Mouse (Mus musculus) midbrain, embryonic 16.5 days (tissue): ENCODE measurements around the gene Bik. TPM values are rescaled to one million over a fixed set of nuclear protein-coding genes. Genes with fewer than 3 reads are reported as not detected.

Experiments used
- ATAC-seq: fragments of 200-750 bp; cut with Nextera tagmentation; 2 replicates; pipeline ENCODE4 v1.8.0; 2017; ENCODE audit warnings: moderate TSS enrichment
- H3K27ac ChIP-seq: fragments of 300-500 bp; sonication (generic); 2 replicates; pipeline ENCODE4 v1.5.1; 2014; ENCODE audit warnings: mild to moderate bottlenecking, low read length, mixed read lengths
- H3K27me3 ChIP-seq: fragments of 300-500 bp; sonication (generic); 2 replicates; pipeline ENCODE4 v1.6.1; 2014; ENCODE audit warnings: low read depth, low read length, mixed read lengths; ENCODE audit not compliant: control insufficient read depth, insufficient read depth
- H3K36me3 ChIP-seq: fragments of 300-500 bp; sonication (generic); 2 replicates; pipeline ENCODE4 v1.6.1; 2014; ENCODE audit warnings: mild to moderate bottlenecking, low read length, moderate library complexity, mixed read lengths; ENCODE audit not compliant: control insufficient read depth, insufficient read depth
- H3K4me1 ChIP-seq: fragments of 300-500 bp; sonication (generic); 2 replicates; pipeline ENCODE4 v1.6.1; 2014; ENCODE audit warnings: mild to moderate bottlenecking, low read length, mixed read lengths; ENCODE audit not compliant: control insufficient read depth, insufficient read depth
- H3K4me2 ChIP-seq: fragments of 300-500 bp; sonication (generic); 2 replicates; pipeline ENCODE4 v1.6.1; 2014; ENCODE audit warnings: mild to moderate bottlenecking, low read length, mixed read lengths
- H3K4me3 ChIP-seq: fragments of 300-500 bp; sonication (generic); 2 replicates; pipeline ENCODE4 v1.5.1; 2014; ENCODE audit warnings: low read depth, mild to moderate bottlenecking, low read length, moderate library complexity, mixed read lengths
- H3K9ac ChIP-seq: fragments of 300-500 bp; sonication (generic); 2 replicates; pipeline ENCODE4 v1.6.1; 2014; ENCODE audit warnings: low read depth, low read length, mixed read lengths
- H3K9me3 ChIP-seq: fragments of 300-500 bp; sonication (generic); replicated peaks from 2 replicates; pipeline ENCODE4 v1.6.1; 2014; ENCODE audit warnings: mild to moderate bottlenecking, low read length, mixed read lengths; ENCODE audit not compliant: control insufficient read depth, poor library complexity, severe bottlenecking
- WGBS: fragments of 180-500 bp; shearing (Covaris S2); extraction: QIAGEN DNeasy Blood & Tissue Kit; methylation state at CpG from one replicate; pipeline ENCODE4 v1.1.7; 2014; 5-methylcytosine and 5-hydroxymethylcytosine counted together
- polyA plus RNA-seq: library from polyadenylated mRNA; unstranded; fragments of >200 nt; fragmentation: Nextera tagmentation; extraction: Ambion mirVana; gene quantifications from 2 replicates; pipeline ENCODE4 v1.2.1, GENCODE M21; 2015

Bik gene
- polyA plus RNA-seq, 1 experiment from 2014 or later = 0.26 TPM

DNA sequence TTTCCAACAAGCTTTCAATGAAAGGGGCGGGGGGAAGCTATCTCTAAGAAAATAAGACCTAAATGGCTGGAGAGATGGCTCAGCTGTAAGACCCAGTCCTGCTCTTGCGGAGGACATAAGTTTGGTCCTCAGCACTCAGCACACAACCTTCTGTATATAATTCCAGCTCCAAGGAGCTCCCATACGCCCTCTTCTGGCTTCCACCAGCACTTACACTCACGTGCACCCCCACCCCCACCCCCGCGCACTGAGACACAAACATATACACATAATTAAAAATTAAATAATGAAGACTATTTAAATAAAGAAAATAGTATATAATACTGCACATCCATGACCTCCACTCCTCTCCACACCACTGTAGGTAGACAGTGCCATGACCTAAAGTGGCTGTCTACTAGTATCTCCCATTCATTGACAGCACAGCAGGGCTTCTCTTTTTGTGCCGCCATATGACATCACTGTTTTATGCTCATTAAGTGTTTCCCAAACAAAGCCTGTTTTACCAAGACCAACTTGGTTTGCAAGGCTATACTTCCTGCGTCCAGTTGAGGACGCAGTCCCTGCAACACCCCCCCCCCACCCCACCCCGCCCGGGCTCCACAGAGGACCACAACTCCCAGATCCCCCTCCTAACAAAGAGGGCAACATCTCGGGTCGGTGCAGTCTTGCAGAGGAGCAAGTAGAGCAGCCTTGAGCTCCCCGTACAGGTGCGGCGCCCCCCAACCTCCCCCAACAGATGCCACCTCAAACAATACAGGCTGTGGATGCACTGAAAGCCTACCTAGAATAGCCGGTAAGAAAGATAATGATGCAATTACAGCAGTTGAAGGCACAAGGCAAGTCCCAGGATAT is 16.5 kb upstream of the Bik start:
- Histone ChIP-seq H3K9me3 (no peaks in the 10 kb centered on the region), H3K4me1 (peaks cover 29% of the 10 kb centered on the region), H3K27ac (peak overlapping the region; percentile 93), H3K27me3 (no peaks in the 10 kb centered on the region), H3K36me3 (peaks cover 4% of the 10 kb centered on the region; the same call in 1 of the 2 replicates), H3K4me2 (peak overlapping the region; percentile 56), H3K9ac (peak overlapping the region; percentile 87), H3K4me3 (peak overlapping the region; percentile 71)
- peak; percentile 86 for ATAC-seq
- WGBS = 27% methylated on average over 17 of the region's 17 CpGs

DNA sequence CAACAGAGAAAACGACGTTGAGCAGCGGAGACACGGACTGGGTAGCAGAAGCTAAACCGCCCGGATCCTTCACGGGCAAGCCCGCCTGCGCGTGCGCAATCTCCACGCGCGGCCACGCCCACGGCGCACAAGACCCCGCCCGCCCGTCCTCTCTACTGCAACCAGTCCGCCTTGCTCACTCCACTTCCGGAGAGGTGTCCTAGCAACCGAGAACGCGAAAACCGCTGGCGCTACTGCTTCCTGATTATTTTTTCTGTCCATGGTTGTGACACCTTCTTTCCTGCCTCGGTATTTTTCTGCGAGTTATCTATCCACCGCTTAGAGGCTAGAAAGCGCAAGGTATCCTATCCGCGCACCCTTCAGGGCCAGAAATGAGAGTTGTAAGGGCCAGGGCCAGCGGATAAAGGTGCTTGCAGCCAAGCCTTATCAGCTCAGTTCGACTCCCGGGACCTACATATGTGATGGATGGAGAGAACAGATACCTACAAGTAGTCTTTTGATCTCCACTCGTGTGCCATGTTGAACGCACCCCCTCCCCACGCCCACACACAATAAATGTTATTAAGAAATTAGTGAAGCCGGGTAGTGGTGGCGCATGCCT is 15.8 kb upstream of the Bik start, which contains the start of gene Ttll1:
Ttll1 (minus strand) TSS at position 89 of the 601 bp plus-strand sequence.
- Histone ChIP-seq H3K36me3 (no peaks in the 10 kb centered on the region), H3K9ac (peak within 1 kb of the TSS; percentile 87), H3K27me3 (no peaks in the 10 kb centered on the region), H3K27ac (peak within 1 kb of the TSS; percentile 93), H3K9me3 (no peaks in the 10 kb centered on the region), H3K4me1 (peaks cover 29% of the 10 kb centered on the region), H3K4me2 (peak within 1 kb of the TSS; percentile 56), H3K4me3 (peak within 1 kb of the TSS; percentile 71)
- 14% methylated on average over 41 of the region's 41 CpGs for WGBS
- ATAC-seq = peak; percentile 97

GRCm38 (mm10) chr15:83512489-83513281 is 14.0 kb upstream of the Bik start:
- no peak for ATAC-seq
- 79% methylated on average over 13 of the region's 13 CpGs for WGBS
- Histone ChIP-seq H3K27ac (no peak overlapping the region), H3K4me1 (peaks cover 24% of the 10 kb centered on the region), H3K36me3 (no peaks in the 10 kb centered on the region), H3K4me3 (no peak overlapping the region), H3K4me2 (no peak overlapping the region), H3K9ac (no peak overlapping the region), H3K9me3 (no peaks in the 10 kb centered on the region), H3K27me3 (no peaks in the 10 kb centered on the region)

DNA sequence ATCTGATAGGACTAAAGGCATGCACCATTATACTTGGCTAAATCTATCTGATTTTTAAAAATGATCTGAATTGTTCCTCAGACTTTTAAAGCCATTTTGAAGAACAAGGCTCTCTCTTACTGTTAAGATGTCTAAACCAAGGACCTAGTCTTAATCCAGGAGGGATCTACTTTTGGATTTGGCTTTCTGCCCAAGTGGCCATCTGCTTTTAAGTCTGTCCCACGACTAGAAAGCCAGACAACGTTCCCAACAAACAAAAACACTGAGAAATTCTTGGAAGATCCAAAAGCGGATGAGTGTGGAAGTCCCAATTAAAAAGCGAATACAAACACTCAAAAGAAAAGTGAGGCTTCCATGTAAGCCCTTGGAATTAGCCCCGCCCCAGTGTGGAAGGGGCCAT is 11.6 kb upstream of the Bik start:
- no peak overlapping the region for H3K27ac ChIP-seq
- peaks cover 3% of the 10 kb centered on the region for H3K4me1 ChIP-seq
- ATAC-seq = no peak
- no peaks in the 10 kb centered on the region for H3K27me3 ChIP-seq
- H3K4me3 ChIP-seq = no peak overlapping the region
- H3K9me3 ChIP-seq = no peaks in the 10 kb centered on the region
- H3K36me3 ChIP-seq = no peaks in the 10 kb centered on the region
- 71% methylated on average over 5 of the region's 5 CpGs for WGBS
- H3K4me2 ChIP-seq = no peak overlapping the region
- H3K9ac ChIP-seq = no peak overlapping the region

DNA sequence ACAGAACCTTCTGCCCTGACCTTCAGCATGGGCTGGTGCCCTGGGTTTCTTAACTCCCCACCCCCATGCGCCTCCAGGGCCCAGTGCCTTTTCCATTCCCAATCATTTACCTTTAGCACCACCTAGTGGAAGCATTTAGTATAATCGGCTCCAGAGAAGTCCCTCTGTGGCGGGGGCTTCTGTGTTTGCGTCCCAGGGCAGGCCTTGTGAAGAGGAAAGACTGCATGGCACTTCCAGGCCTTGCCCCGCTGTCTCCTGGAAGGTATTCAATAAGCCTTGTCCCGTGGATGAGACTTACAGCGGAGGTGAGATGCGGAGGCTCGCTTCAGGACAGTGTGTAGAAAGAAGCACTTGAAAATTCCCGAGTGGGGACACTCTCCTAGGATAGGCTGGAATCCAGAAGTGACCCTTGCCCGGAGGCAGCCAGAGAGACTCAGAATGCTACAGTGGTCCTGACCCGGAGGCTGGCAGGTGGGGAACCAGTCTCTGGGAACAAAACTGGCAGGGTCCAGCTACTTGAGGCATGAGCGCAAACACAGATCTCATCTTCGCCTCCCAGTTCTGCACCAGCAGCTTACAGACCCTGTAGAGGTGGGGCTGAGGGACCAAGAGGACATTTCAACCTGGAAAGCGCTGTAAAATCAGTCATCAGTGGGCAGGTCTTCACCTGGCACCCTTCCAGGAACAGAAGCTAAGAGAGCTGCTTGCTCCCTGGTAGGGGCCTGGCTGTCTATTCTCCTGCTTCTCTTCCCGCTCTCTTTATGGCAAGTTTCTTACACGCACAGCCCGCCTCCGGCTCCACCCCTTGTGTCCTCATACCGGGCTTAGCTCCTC is 8.2 kb upstream of the Bik start:
- 37% methylated on average over 20 of the region's 20 CpGs for whole genome bisulfite sequencing
- no peaks in the 10 kb centered on the region for H3K9me3 ChIP-seq
- H3K27me3 ChIP-seq = no peaks in the 10 kb centered on the region
- peak overlapping the region; percentile 28; the same call in 1 of the 2 replicates for H3K9ac ChIP-seq
- ATAC-seq = peak; percentile 67; the same call in 1 of the 2 replicates
- no peak overlapping the region for H3K27ac ChIP-seq
- peak overlapping the region; percentile 32 for H3K4me2 ChIP-seq
- H3K36me3 ChIP-seq = no peaks in the 10 kb centered on the region
- no peak overlapping the region for H3K4me3 ChIP-seq
- peaks cover 4% of the 10 kb centered on the region; the same call in 1 of the 2 replicates for H3K4me1 ChIP-seq

GRCm38 (mm10) chr15:83520861-83521382 is 5.7 kb upstream of the Bik start:
- Histone ChIP-seq H3K27ac (no peak overlapping the region), H3K9me3 (no peaks in the 10 kb centered on the region), H3K4me1 (peaks cover 6% of the 10 kb centered on the region; the same call in 1 of the 2 replicates), H3K9ac (no peak overlapping the region), H3K4me3 (no peak overlapping the region), H3K4me2 (no peak overlapping the region), H3K27me3 (peaks cover 6% of the 10 kb centered on the region), H3K36me3 (no peaks in the 10 kb centered on the region)
- ATAC-seq = no peak
- 81% methylated on average over 6 of the region's 6 CpGs for WGBS

GRCm38 (mm10) chr15:83523196-83523595 is 3.5 kb upstream of the Bik start:
- ATAC-seq = no peak
- H3K9me3 ChIP-seq = no peaks in the 10 kb centered on the region
- no peak overlapping the region for H3K4me2 ChIP-seq
- H3K27me3 ChIP-seq = peaks cover 23% of the 10 kb centered on the region
- no peak overlapping the region for H3K27ac ChIP-seq
- H3K4me1 ChIP-seq = peaks cover 16% of the 10 kb centered on the region
- no peak overlapping the region for H3K9ac ChIP-seq
- no peak overlapping the region for H3K4me3 ChIP-seq
- no peaks in the 10 kb centered on the region for H3K36me3 ChIP-seq
- WGBS = 17% methylated on average over 7 of the region's 7 CpGs
